Mouse (Mus musculus) liver, embryonic 11.5 days (tissue): ENCODE measurements around the gene Efl1. TPM values are rescaled to one million over a fixed set of nuclear protein-coding genes. Genes with fewer than 3 reads are reported as not detected.

ENCODE experiments used
- ATAC-seq: fragments of 200-750 bp; cut with Nextera tagmentation; replicated peaks from 2 replicates; pipeline ENCODE4 v1.8.0; 2017; ENCODE audit warnings: moderate number of reproducible peaks, mild to moderate bottlenecking, moderate TSS enrichment, moderate library complexity; ENCODE audit not compliant: low FRiP score
- DNase-seq: peaks from one replicate; pipeline ENCODE4 v3.0.0-alpha.2; 2017; ENCODE audit warnings: low spot score
- H3K27ac ChIP-seq: fragments of 300-500 bp; sonication (generic); 2 replicates; pipeline ENCODE4 v1.5.1; 2014; ENCODE audit warnings: mild to moderate bottlenecking, low read depth, low read length, control low read depth
- H3K27me3 ChIP-seq: fragments of 300-500 bp; sonication (generic); replicated peaks from 2 replicates; pipeline ENCODE4 v1.6.1; 2014; ENCODE audit warnings: low read length, mixed read lengths; ENCODE audit not compliant: control insufficient read depth, insufficient read depth
- H3K36me3 ChIP-seq: fragments of 300-500 bp; sonication (generic); 2 replicates; pipeline ENCODE4 v1.6.1; 2014; ENCODE audit warnings: mild to moderate bottlenecking, low read length, moderate library complexity, mixed read lengths; ENCODE audit not compliant: control insufficient read depth, insufficient read depth
- H3K4me1 ChIP-seq: fragments of 300-500 bp; sonication (generic); replicated peaks from 2 replicates; pipeline ENCODE4 v1.6.1; 2014; ENCODE audit warnings: low read length, mixed read lengths; ENCODE audit not compliant: control insufficient read depth, insufficient read depth
- H3K4me2 ChIP-seq: fragments of 300-500 bp; sonication (generic); 2 replicates; pipeline ENCODE4 v1.6.1; 2014; ENCODE audit warnings: mild to moderate bottlenecking, control low read depth, moderate library complexity
- H3K4me3 ChIP-seq: fragments of 300-500 bp; sonication (generic); 2 replicates; pipeline ENCODE4 v1.5.1; 2014; ENCODE audit warnings: low read depth, low read length, control low read depth
- H3K9ac ChIP-seq: fragments of 300-500 bp; sonication (generic); 2 replicates; pipeline ENCODE4 v1.6.1; 2014; ENCODE audit warnings: low read depth, low read length, control low read depth
- H3K9me3 ChIP-seq: fragments of 300-500 bp; sonication (generic); 2 replicates; pipeline ENCODE4 v1.6.1; 2016; ENCODE audit warnings: low read length, inconsistent platforms, mixed read lengths; ENCODE audit not compliant: control insufficient read depth
- WGBS: fragments of 180-500 bp; shearing (Covaris S2); extraction: QIAGEN DNeasy Blood & Tissue Kit; methylation state at CpG from one replicate; pipeline ENCODE4 v1.1.7; 2014; 5-methylcytosine and 5-hydroxymethylcytosine counted together
- polyA plus RNA-seq: library from polyadenylated mRNA; unstranded; fragments of >200 nt; fragmentation: Nextera tagmentation; extraction: Ambion mirVana; gene quantifications from 2 replicates; pipeline ENCODE4 v1.2.1, GENCODE M21; 2014

The Efl1 gene
- polyA plus RNA-seq, 1 experiment from 2014 or later: 20.9 TPM

- Histone ChIP-seq H3K36me3 (peaks cover 2% of the 10 kb centered on the region; the same call in 1 of the 2 replicates), H3K4me3 (no peak overlapping the region), H3K27ac (no peak overlapping the region), H3K9ac (no peak overlapping the region), H3K4me2 (no peak overlapping the region), H3K27me3 (no peaks in the 10 kb centered on the region), H3K4me1 (no peaks in the 10 kb centered on the region), H3K9me3 (no peaks in the 10 kb centered on the region)
- DNase-seq (no peak), ATAC-seq (no peak)
- WGBS: 86% methylated on average over 3 of the region's 3 CpGs
Measured at GRCm38 (mm10) chr7:82734748-82735600, 86.6 kb downstream of the Efl1 start.

GRCm38 (mm10) chr7:82743116-82743765 lies 94.8 kb downstream of the Efl1 start:
- no peak overlapping the region for H3K4me2 ChIP-seq
- ATAC-seq (no peak), DNase-seq (no peak)
- H3K9ac ChIP-seq: no peak overlapping the region
- H3K27me3 ChIP-seq: no peaks in the 10 kb centered on the region
- no peak overlapping the region for H3K4me3 ChIP-seq
- no peaks in the 10 kb centered on the region for H3K9me3 ChIP-seq
- 93% methylated on average over 11 of the region's 11 CpGs for WGBS
- H3K36me3 ChIP-seq: no peaks in the 10 kb centered on the region
- no peaks in the 10 kb centered on the region for H3K4me1 ChIP-seq
- H3K27ac ChIP-seq: no peak overlapping the region

GRCm38 (mm10) chr7:82744167-82744715 lies 95.8 kb downstream of the Efl1 start:
- H3K36me3 ChIP-seq: no peaks in the 10 kb centered on the region
- DNase-seq (no peak), ATAC-seq (no peak)
- no peaks in the 10 kb centered on the region; the same call in 1 of the 2 replicates for H3K4me1 ChIP-seq
- WGBS: 69% methylated on average over 18 of the region's 18 CpGs
- no peak overlapping the region for H3K9ac ChIP-seq
- no peak overlapping the region for H3K4me3 ChIP-seq
- H3K4me2 ChIP-seq: no peak overlapping the region
- no peak overlapping the region for H3K27ac ChIP-seq
- no peaks in the 10 kb centered on the region for H3K9me3 ChIP-seq
- no peaks in the 10 kb centered on the region for H3K27me3 ChIP-seq

- no peaks in the 10 kb centered on the region for H3K27me3 ChIP-seq
- 61% methylated on average over 2 of the region's 2 CpGs for WGBS
- H3K9me3 ChIP-seq: no peaks in the 10 kb centered on the region
- DNase-seq: no peak
- no peak overlapping the region for H3K4me3 ChIP-seq
- H3K27ac ChIP-seq: no peak overlapping the region
- ATAC-seq: no peak; the same call in 1 of the 2 replicates
- no peaks in the 10 kb centered on the region; the same call in 1 of the 2 replicates for H3K4me1 ChIP-seq
- H3K9ac ChIP-seq: no peak overlapping the region
- H3K36me3 ChIP-seq: 0 out of 2 replicates have a peak, but pooled peaks cover 2% of the 10 kb centered on the region
- H3K4me2 ChIP-seq: no peak overlapping the region
Measured at GRCm38 (mm10) chr7:82748812-82749211, 100.4 kb downstream of the Efl1 start.

GRCm38 (mm10) chr7:82749239-82749638 lies 100.8 kb downstream of the Efl1 start:
- H3K4me1 ChIP-seq: no peaks in the 10 kb centered on the region; the same call in 1 of the 2 replicates
- H3K36me3 ChIP-seq: 0 out of 2 replicates have a peak, but pooled peaks cover 2% of the 10 kb centered on the region
- no peak overlapping the region for H3K27ac ChIP-seq
- H3K4me3 ChIP-seq: no peak overlapping the region
- DNase-seq (no peak), ATAC-seq (no peak)
- no peaks in the 10 kb centered on the region for H3K9me3 ChIP-seq
- WGBS: 62% methylated on average over 8 of the region's 8 CpGs
- H3K9ac ChIP-seq: no peak overlapping the region
- no peaks in the 10 kb centered on the region for H3K27me3 ChIP-seq
- H3K4me2 ChIP-seq: no peak overlapping the region

GRCm38 (mm10) chr7:82752171-82753085 lies 104.0 kb downstream of the Efl1 start:
- Histone ChIP-seq H3K36me3 (0 out of 2 replicates have a peak, but pooled peaks cover 2% of the 10 kb centered on the region), H3K27me3 (no peaks in the 10 kb centered on the region), H3K4me1 (no peaks in the 10 kb centered on the region; the same call in 1 of the 2 replicates), H3K9me3 (no peaks in the 10 kb centered on the region), H3K27ac (no peak overlapping the region), H3K9ac (no peak overlapping the region), H3K4me2 (no peak overlapping the region), H3K4me3 (no peak overlapping the region)
- ATAC-seq (no peak), DNase-seq (no peak)
- WGBS: 76% methylated on average over 8 of the region's 8 CpGs

- Histone ChIP-seq H3K4me1 (no peaks in the 10 kb centered on the region), H3K27me3 (no peaks in the 10 kb centered on the region), H3K36me3 (0 out of 2 replicates have a peak, but pooled peaks cover 2% of the 10 kb centered on the region), H3K4me2 (no peak overlapping the region), H3K27ac (no peak overlapping the region), H3K9me3 (no peaks in the 10 kb centered on the region), H3K9ac (no peak overlapping the region), H3K4me3 (no peak overlapping the region)
- ATAC-seq (no peak), DNase-seq (no peak)
- WGBS: 77% methylated on average over 8 of the region's 8 CpGs
Measured at GRCm38 (mm10) chr7:82755602-82756155, 107.3 kb downstream of the Efl1 start.

GRCm38 (mm10) chr7:82758521-82758920 lies 110.1 kb downstream of the Efl1 start:
- no peak for ATAC-seq
- Histone ChIP-seq H3K9ac (no peak overlapping the region), H3K27ac (no peak overlapping the region), H3K4me2 (no peak overlapping the region), H3K27me3 (no peaks in the 10 kb centered on the region), H3K9me3 (no peaks in the 10 kb centered on the region), H3K36me3 (peaks cover 4% of the 10 kb centered on the region; the same call in 1 of the 2 replicates), H3K4me3 (no peak overlapping the region), H3K4me1 (no peaks in the 10 kb centered on the region)
- DNase-seq: no peak
- WGBS: 87% methylated on average over 4 of the region's 4 CpGs
